Mouse (Mus musculus): ENCODE results near the gene Mcpt4.

GRCm38 (mm10) chr14:56034433-56034832 is 27.7 kb downstream of the Mcpt4 start:
- no peak for TF ChIP-seq CTCF (IDR thresholded peaks at IDR 0.05; ENCODE audit: extremely low read depth, insufficient read depth, low read length)
- no peak for TF ChIP-seq POLR2A (IDR thresholded peaks at IDR 0.05; ENCODE audit: extremely low read depth, insufficient read depth, low read length)
